Mouse (Mus musculus) embryonic facial prominence, embryonic 15.5 days (tissue): Measurements from ENCODE around the gene Als2. TPM values are rescaled to one million over a fixed set of nuclear protein-coding genes. Genes with fewer than 3 reads are reported as not detected.
A peak's percentile ranks its signal among the peaks of the same experiment; 100 is the strongest.

Source experiments
- ATAC-seq: fragments of 200-750 bp; cut with Nextera tagmentation; 2 replicates; pipeline ENCODE4 v1.8.0; 2017; ENCODE audit warnings: low read depth, moderate TSS enrichment; ENCODE audit not compliant: insufficient number of reproducible peaks, low FRiP score, low TSS enrichment
- H3K27ac ChIP-seq: fragments of 300-500 bp; sonication (generic); replicated peaks from 2 replicates; pipeline ENCODE4 v1.5.1; 2015; ENCODE audit warnings: mild to moderate bottlenecking, inconsistent platforms
- H3K27me3 ChIP-seq: fragments of 300-500 bp; sonication (generic); 2 replicates; pipeline ENCODE4 v1.6.1; 2015; ENCODE audit warnings: inconsistent platforms
- H3K36me3 ChIP-seq: fragments of 300-500 bp; sonication (generic); 2 replicates; pipeline ENCODE4 v1.6.1; 2015; ENCODE audit warnings: mild to moderate bottlenecking, inconsistent platforms
- H3K4me1 ChIP-seq: fragments of 300-500 bp; sonication (generic); 2 replicates; pipeline ENCODE4 v1.6.1; 2015; ENCODE audit warnings: inconsistent platforms
- H3K4me2 ChIP-seq: fragments of 300-500 bp; sonication (generic); replicated peaks from 2 replicates; pipeline ENCODE4 v1.6.1; 2015; ENCODE audit warnings: mild to moderate bottlenecking, inconsistent platforms
- H3K4me3 ChIP-seq: fragments of 300-500 bp; sonication (generic); replicated peaks from 2 replicates; pipeline ENCODE4 v1.5.1; 2015; ENCODE audit warnings: mild to moderate bottlenecking, inconsistent platforms
- H3K9ac ChIP-seq: fragments of 300-500 bp; sonication (generic); 2 replicates; pipeline ENCODE4 v1.6.1; 2015; ENCODE audit warnings: inconsistent platforms
- H3K9me3 ChIP-seq: fragments of 300-500 bp; sonication (generic); replicated peaks from 2 replicates; pipeline ENCODE4 v1.6.1; 2016; ENCODE audit warnings: inconsistent platforms
- WGBS: fragments of 180-500 bp; shearing (Covaris S2); methylation state at CpG from one replicate; pipeline ENCODE4 v1.1.7; 2015; 5-methylcytosine and 5-hydroxymethylcytosine counted together
- polyA plus RNA-seq: library from polyadenylated mRNA; unstranded; fragments of >200 nt; fragmentation: Nextera tagmentation; extraction: Ambion mirVana; gene quantifications from 2 replicates; pipeline ENCODE4 v1.2.1, GENCODE M21; 2015

The Als2 gene
- polyA plus RNA-seq = 7.6 and 8.8 TPM in 2 replicates

DNA sequence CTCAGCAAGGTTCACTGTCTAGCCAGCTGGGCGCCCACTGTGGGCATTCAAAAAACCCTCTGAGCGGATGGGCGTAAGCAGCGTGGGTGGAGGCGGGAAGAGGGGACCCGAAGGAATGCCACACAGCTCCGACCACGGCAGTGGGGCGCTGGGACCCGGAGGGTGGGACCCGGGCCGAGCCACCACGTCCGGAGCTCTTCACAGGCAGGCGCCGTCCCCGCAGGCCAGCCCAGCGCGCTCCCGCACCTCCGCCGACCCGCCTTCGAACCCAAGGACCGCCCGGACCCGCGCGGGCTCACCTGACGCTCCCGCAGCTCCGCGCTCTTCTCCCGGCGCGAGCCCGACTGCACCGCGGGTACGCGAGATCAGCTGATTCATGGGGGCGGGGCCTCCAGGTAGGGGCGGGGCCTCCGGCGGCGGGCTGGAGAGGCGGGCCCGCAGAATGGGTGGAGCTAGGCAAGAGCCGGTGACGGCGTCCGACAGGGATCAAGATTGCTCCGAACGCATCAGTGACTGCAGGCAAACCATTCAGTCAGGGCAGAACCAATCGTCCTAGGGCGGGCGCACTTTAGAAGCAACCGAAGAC, at the start of gene Als2:
Gene Als2 (minus strand): TSS at position 376 of the 586 bp plus-strand sequence.
- H3K27ac ChIP-seq = peak within 1 kb of the TSS; percentile 76
- ATAC-seq = peak; percentile 97
- no peaks in the 10 kb centered on the region for H3K36me3 ChIP-seq
- H3K9ac ChIP-seq = peak within 1 kb of the TSS; percentile 65
- 0 out of 2 replicates have a peak, but pooled peaks cover 4% of the 10 kb centered on the region for H3K4me1 ChIP-seq
- H3K4me3 ChIP-seq = peak within 1 kb of the TSS; percentile 91
- H3K9me3 ChIP-seq = no peaks in the 10 kb centered on the region
- no peaks in the 10 kb centered on the region for H3K27me3 ChIP-seq
- H3K4me2 ChIP-seq = peak within 1 kb of the TSS; percentile 74
- under 1% methylated on average over 47 of the region's 58 CpGs for WGBS

DNA sequence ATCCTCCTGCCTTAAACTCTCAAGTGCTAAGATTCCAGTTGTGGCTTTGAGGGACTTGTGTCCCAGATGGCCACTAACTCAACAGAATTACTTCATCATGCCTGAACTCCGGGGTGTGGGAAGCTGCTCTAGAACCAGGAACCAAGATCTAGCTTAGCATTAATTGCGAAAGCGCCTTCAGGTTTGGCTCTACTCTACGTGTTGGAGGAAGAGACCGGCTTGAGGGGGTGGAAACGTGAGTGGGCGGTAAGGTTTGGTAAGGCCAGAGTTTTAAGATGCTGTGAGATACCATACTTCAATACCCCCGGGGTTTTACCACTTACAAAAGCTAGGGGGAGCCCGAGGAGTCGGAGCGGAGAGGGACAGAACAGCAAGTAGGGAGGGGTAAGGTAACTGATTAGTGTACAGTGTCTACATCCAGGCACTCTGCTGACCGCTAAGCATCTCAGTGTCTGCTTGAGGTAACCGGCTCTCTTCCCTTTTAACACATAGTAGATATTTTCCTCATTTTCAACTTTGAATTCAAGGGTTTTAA, 49.4 kb upstream of the Als2 start:
- 81% methylated on average over 13 of the region's 13 CpGs for WGBS
- no peaks in the 10 kb centered on the region for H3K36me3 ChIP-seq
- no peaks in the 10 kb centered on the region for H3K27me3 ChIP-seq
- H3K4me1 ChIP-seq = 0 out of 2 replicates have a peak, but pooled peaks cover 4% of the 10 kb centered on the region
- no peak for ATAC-seq
- no peaks in the 10 kb centered on the region for H3K9me3 ChIP-seq
- no peak overlapping the region for H3K4me2 ChIP-seq
- no peak overlapping the region for H3K4me3 ChIP-seq
- H3K27ac ChIP-seq = no peak overlapping the region
- H3K9ac ChIP-seq = no peak overlapping the region

DNA sequence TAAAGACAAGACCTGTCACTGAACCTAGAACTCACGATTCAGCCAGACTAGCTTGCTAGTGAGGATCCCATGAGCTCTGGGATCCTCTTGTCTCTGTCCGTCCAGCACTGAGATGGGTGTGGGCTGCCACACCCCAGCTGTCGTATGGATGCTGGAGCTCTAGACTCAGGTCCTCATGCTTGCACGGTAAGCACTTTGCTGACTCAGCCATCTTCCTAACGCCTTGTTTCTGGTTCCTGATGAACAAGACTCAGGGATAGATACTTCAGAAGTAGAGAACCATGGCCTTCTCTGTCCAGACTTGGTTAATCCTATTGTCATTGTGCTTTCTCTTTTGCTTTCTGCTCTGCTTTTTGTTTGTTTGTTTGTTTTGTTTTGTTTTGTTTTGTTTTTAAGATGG, 48.8 kb upstream of the Als2 start:
- no peak overlapping the region for H3K27ac ChIP-seq
- H3K4me2 ChIP-seq = no peak overlapping the region
- 0 out of 2 replicates have a peak, but pooled peaks cover 4% of the 10 kb centered on the region for H3K4me1 ChIP-seq
- no peak for ATAC-seq
- no peak overlapping the region for H3K4me3 ChIP-seq
- no peak overlapping the region for H3K9ac ChIP-seq
- no peaks in the 10 kb centered on the region for H3K36me3 ChIP-seq
- H3K9me3 ChIP-seq = no peaks in the 10 kb centered on the region
- no peaks in the 10 kb centered on the region for H3K27me3 ChIP-seq
- 82% methylated on average over 5 of the region's 5 CpGs for WGBS

DNA sequence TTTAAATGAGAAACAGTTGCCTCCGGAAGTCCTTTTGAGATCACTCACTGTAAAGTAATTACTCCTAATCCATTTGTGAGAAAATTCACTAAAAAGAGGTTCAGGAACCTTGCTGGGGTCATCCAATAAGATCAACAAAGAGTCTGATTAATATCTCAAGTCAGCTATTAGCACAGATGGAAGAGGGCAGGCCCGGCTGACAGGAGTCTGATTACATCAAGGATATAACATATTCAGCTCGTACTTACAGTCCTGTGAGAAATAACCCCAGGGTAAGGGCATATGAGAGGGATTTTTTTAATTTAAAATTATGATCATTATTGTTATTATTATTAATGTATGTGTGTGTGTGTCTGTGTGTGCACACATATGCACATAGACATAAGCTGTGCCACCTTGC, 35.2 kb upstream of the Als2 start:
- H3K27ac ChIP-seq = no peak overlapping the region
- no peak overlapping the region for H3K9ac ChIP-seq
- H3K9me3 ChIP-seq = no peaks in the 10 kb centered on the region
- no peak overlapping the region for H3K4me2 ChIP-seq
- H3K4me3 ChIP-seq = no peak overlapping the region
- peaks cover 18% of the 10 kb centered on the region for H3K4me1 ChIP-seq
- no peaks in the 10 kb centered on the region for H3K36me3 ChIP-seq
- no peaks in the 10 kb centered on the region for H3K27me3 ChIP-seq
- 35% methylated on average over 3 of the region's 3 CpGs for WGBS
- no peak for ATAC-seq

DNA sequence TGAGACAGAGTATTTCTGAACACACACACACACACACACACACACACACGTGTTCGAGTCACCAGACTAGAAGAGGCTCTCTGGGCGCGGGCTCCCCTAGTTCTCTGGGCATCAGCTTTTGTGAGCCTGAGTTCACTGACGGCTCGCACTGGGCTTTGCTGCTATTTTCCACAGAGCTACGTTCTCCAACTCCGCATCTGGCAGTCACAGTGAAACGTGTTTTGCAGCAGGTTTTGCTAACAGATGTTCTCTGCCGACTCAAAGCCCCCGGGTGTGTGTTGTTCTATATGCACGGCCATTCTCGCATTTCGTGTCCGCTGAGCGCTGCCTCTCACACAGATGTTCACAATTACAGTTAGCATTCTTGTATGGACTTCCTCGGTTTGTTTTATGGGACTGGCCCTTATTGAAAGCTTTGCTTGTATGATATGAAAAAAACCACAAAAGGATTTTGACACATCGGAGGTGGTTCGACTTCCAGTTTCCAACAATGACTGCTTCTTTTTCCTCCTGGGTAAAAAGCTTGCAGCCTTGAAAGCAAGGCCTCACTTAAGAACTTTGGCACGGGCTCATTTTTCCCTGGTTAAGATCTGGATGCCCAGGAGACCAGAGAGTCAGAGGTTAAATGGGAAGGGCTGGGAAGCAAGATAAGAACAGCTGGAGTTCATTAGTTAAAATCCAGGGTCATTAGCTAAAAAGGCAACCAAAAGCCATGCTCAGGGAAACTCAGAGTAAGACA, 33.1 kb upstream of the Als2 start:
- H3K9me3 ChIP-seq = no peaks in the 10 kb centered on the region
- H3K9ac ChIP-seq = no peak overlapping the region
- no peaks in the 10 kb centered on the region for H3K27me3 ChIP-seq
- H3K36me3 ChIP-seq = no peaks in the 10 kb centered on the region
- H3K4me2 ChIP-seq = peak overlapping the region; percentile 6; the same call in 1 of the 2 replicates
- no peak overlapping the region for H3K4me3 ChIP-seq
- H3K27ac ChIP-seq = peak overlapping the region; percentile 75
- WGBS = 15% methylated on average over 20 of the region's 20 CpGs
- ATAC-seq = peak; percentile 87; the same call in 1 of the 2 replicates
- H3K4me1 ChIP-seq = peaks cover 18% of the 10 kb centered on the region

DNA sequence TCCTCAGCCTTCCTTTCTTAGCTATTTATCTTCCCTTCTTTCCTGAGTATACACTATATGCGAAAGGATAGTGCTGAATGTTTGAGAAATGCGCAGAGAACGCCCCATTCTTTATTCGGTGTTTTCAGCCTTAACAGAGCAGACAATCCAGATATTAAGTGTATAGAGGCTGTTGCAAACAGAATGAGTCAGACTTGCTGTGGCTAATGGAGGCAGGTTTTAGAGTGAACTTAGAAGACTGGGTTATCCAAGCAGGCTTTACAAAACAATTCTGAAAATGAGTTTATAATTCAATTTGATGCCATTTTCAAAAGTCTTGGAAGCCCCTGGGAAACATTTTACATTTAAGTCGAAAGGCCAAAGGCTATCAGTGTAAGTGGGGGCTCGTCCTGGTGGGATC, 32.4 kb upstream of the Als2 start:
- 60% methylated on average over 6 of the region's 6 CpGs for WGBS
- H3K27ac ChIP-seq = peak overlapping the region; percentile 75

DNA sequence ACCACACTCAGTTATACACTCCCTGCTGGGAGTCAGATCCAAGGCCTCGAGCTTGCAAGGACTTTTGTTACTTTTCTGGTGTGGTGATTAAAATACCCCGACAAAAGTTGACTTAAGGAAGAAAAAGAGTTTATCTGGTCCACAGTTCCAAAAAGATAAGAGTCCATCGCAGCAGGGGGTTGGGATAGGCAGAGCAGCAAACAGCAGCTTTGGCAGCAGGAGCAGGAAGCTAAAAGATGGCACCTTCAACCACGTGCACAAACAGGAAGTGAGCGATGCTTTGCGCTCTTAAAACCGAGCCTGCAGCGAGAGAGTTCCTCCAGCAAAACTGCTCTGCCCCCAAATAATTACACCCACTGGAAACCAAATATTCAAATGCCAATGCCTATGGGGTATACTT, 31.9 kb upstream of the Als2 start:
- no peaks in the 10 kb centered on the region for H3K27me3 ChIP-seq
- WGBS = 43% methylated on average over 8 of the region's 8 CpGs
- H3K4me1 ChIP-seq = peaks cover 18% of the 10 kb centered on the region
- H3K9me3 ChIP-seq = no peaks in the 10 kb centered on the region
- H3K36me3 ChIP-seq = no peaks in the 10 kb centered on the region
- no peak overlapping the region for H3K4me3 ChIP-seq
- H3K9ac ChIP-seq = no peak overlapping the region
- no peak overlapping the region for H3K27ac ChIP-seq
- ATAC-seq = no peak
- H3K4me2 ChIP-seq = no peak overlapping the region

More for the DNA sequence above, 32.4 kb upstream of the Als2 start:
- Histone ChIP-seq H3K4me2 (0 out of 2 replicates have a peak overlapping the region, but pooled peaks have one; percentile 6), H3K27me3 (no peaks in the 10 kb centered on the region), H3K36me3 (no peaks in the 10 kb centered on the region), H3K4me1 (peaks cover 18% of the 10 kb centered on the region), H3K9ac (no peak overlapping the region), H3K4me3 (no peak overlapping the region), H3K9me3 (no peaks in the 10 kb centered on the region)
- no peak for ATAC-seq

DNA sequence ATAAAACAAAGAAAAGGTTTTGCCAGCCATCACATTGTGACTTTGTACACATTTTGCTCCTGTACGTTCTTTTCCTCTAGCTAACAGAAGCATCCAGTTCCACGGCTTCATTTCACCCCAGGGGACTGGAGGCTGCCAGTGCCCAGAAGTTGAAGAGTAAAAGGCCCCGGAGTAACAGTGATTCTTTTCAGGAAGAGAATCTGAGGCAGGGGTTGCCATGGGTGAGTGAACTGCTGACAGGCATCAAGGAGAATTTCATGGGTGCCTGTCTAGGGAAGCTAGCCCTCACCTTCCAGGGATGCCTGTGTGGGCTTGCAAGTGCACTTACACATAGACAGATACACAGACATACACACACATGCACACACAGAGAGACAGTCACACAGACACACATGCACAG, 20.7 kb upstream of the Als2 start:
- Histone ChIP-seq H3K4me2 (no peak overlapping the region), H3K4me1 (peaks cover 18% of the 10 kb centered on the region), H3K9me3 (no peaks in the 10 kb centered on the region), H3K36me3 (no peaks in the 10 kb centered on the region), H3K4me3 (no peak overlapping the region), H3K9ac (no peak overlapping the region), H3K27ac (no peak overlapping the region), H3K27me3 (no peaks in the 10 kb centered on the region)
- no peak for ATAC-seq
- 13% methylated on average over 3 of the region's 3 CpGs for WGBS

DNA sequence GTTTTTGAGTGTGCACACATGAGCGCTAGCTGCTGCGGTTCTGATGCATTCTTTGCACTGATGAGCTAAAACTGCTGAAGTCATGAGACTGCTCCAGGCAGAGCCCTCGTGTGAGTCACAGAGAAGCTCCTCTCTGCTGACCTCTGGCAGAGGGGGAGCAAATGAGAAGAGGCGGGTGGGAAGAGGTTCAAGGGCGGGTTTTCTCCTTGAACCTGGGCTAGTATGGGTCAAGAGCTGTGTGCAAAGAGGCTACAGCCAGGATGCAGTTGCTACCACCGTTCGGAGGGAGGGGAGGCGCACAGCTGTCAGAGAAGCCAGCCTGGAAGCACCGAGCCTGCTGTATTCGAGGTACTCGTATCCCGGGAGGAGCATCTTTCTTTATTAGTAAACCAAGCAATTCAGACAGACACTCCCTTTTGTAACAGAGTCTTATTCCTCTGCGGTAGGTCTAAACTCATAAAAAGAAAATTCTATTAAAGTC, 19.8 kb upstream of the Als2 start, which contains the start of gene Cdk15:
Gene Cdk15 (plus strand): TSS at position 156 of the 481 bp plus-strand sequence.
- no peak within 1 kb of the TSS for H3K27ac ChIP-seq
- H3K4me1 ChIP-seq = peaks cover 19% of the 10 kb centered on the region
- H3K36me3 ChIP-seq = no peaks in the 10 kb centered on the region
- no peaks in the 10 kb centered on the region for H3K9me3 ChIP-seq
- peak within 1 kb of the TSS; percentile 38 for H3K4me2 ChIP-seq
- no peak for ATAC-seq
- H3K4me3 ChIP-seq = no peak within 1 kb of the TSS
- no peak within 1 kb of the TSS for H3K9ac ChIP-seq
- 7% methylated on average over 13 of the region's 13 CpGs for WGBS
- no peaks in the 10 kb centered on the region for H3K27me3 ChIP-seq

DNA sequence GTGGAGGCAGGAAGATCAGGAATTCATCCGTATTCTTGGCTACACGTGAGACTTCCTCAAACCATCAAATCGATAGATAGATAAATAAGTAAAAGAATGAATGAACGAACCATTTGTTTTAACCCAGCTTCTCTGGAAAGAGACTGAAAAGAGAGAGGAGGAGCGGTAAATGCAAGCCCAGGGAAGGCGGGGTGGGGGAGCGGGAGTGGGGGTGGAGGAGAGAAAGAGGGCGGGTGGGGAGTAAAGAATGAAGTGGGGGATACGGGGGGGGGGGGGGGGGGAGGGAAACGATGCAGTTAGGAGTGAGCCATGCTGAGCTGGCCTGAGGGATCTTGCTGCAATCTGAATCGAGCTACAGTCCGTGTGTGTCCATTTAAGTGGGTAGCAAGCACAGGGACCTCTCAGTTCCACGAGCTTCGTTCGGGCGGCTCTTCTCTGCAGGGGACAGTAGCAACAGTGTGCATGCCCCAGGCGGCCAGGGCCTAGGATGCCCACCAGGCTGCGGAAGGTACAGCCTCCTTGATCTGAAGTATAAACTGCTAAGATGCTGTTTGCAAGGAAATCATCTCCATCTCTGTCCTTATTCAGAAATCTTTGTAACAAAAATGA, 16.4 kb upstream of the Als2 start:
- H3K4me3 ChIP-seq = peak overlapping the region; percentile 12
- H3K4me1 ChIP-seq = peaks cover 19% of the 10 kb centered on the region
- WGBS = 7% methylated on average over 14 of the region's 18 CpGs
- H3K27me3 ChIP-seq = no peaks in the 10 kb centered on the region
- H3K9ac ChIP-seq = no peak overlapping the region
- H3K36me3 ChIP-seq = no peaks in the 10 kb centered on the region
- peak overlapping the region; percentile 43 for H3K4me2 ChIP-seq
- no peak overlapping the region for H3K27ac ChIP-seq
- no peaks in the 10 kb centered on the region for H3K9me3 ChIP-seq
- no peak for ATAC-seq

DNA sequence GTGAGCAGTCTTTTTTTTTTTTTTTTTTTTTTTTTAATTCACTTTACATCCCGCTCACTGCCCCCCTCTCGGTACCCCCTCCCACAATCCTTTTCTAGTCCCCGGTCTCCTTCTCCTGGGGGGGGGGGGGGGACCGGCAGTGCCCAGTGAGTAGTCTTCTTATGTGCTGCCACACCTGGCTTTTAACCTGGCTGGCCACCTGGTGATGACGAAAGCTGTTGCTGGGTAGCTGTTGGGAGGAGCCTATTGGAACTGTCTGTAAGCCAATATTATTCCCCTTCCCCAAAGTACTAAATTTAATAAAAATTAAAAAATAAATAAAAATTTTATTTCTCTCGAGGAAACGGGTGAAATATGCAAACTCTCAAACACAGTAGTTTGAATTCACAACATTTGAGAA, 15.7 kb upstream of the Als2 start:
- H3K27ac ChIP-seq = no peak overlapping the region
- H3K9ac ChIP-seq = no peak overlapping the region
- no peak for ATAC-seq
- 8% methylated on average over 5 of the region's 7 CpGs for WGBS
- H3K36me3 ChIP-seq = no peaks in the 10 kb centered on the region
- H3K4me1 ChIP-seq = peaks cover 18% of the 10 kb centered on the region
- H3K4me2 ChIP-seq = peak overlapping the region; percentile 43
- H3K9me3 ChIP-seq = no peaks in the 10 kb centered on the region
- H3K4me3 ChIP-seq = peak overlapping the region; percentile 12; the same call in 1 of the 2 replicates
- H3K27me3 ChIP-seq = no peaks in the 10 kb centered on the region
